Mouse (Mus musculus) gastrocnemius, postnatal 10 days (tissue): Measurements from ENCODE around the gene 4933411K16Rik. TPM values are rescaled to one million over a fixed set of nuclear protein-coding genes. Genes with fewer than 3 reads are reported as not detected.
"Not testable (repeated sequence)": the region's sequence is repeated elsewhere in the genome, so short reads cannot be mapped to it uniquely, and the experiment has no call there.

Experiments
- DNase-seq: peaks from one replicate; pipeline ENCODE4 v3.0.0; 2021; ENCODE audit warnings: mixed read lengths
- total RNA-seq, 2 experiments: library from RNA; stranded (reverse); gene quantifications; 2 replicates each; pipeline ENCODE4 v1.2.3; 2021

The 4933411K16Rik gene
- total RNA-seq, 2 experiments from 2014 or later: 0.40 to 0.50 TPM

DNA sequence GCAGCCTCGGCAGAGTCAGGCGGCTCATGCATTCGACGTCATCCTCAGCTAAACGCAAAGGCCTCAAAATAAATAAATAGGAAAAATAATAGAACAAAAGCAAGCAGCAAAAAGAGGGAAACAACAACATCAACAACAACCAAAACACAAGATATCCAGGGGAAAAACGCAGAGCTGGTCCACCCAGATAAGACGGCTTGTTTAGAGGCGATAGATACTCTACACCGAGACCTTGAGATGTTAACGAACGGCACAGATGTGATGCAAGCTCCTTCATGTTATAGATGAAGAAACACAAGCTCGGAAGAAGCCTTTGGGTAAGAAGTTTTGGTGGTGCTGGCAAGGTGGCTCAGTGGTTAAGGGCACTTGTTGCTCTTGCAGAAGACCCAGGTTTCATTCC lies 27.0 kb downstream of the 4933411K16Rik start:
- no peak for DNase-seq

DNA sequence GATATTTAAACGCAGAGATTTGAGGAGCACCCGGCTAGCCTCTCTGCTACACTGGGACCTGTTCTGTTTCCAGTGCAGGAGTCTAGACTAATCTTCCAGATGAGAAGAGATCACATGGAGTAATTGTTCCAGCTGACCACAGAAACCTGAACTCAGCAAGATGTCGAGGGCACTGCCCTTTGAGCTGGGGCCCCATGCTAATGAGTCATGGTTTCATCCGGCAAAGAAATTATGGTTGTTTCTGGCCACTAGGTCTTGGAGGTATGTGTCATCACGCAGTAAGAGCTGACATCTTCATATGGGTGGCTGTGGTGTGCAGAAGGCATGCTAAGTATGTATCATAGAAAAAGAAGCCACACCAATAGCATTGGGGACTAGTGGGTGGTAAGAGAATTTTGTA lies 27.9 kb downstream of the 4933411K16Rik start:
- no peak for DNase-seq

DNA sequence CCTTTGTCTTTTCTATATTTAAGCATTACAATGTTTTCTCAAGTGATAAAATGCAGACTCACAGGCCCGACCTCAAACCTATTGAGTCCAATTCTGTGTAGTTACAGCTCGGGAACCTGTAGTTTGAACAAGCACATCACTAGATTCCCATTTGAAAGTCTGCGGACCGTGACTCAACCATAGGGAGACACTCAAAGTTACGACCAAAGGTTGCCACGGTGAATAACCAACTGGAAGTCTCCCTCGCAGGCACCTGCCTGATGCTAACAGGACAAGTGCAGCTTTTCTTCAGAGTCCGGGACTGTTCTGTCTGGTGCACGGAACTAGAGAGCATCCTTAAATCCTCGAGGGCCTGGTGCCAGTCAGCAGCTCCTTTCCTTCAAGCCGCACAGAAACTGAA lies 28.4 kb downstream of the 4933411K16Rik start:
- no peak for DNase-seq

DNA sequence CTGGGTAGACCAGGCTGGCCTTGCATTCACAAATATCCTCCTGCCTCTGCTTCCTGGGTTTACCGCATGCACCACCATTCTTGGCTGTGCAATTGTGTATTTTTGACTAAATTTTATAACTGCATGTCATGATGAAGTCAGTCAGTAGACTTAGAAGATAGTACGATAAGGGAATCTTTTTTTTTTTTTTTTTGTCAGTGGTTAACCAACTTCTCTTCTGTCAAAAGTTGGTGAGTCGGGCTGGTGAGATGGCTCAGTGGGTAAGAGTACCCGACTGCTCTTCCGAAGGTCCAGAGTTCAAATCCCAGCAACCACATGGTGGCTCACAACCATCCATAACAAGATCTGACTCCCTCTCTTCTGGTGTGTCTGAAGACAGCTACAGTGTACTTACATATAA lies 29.6 kb downstream of the 4933411K16Rik start:
- DNase-seq: not testable (repeated sequence)

DNA sequence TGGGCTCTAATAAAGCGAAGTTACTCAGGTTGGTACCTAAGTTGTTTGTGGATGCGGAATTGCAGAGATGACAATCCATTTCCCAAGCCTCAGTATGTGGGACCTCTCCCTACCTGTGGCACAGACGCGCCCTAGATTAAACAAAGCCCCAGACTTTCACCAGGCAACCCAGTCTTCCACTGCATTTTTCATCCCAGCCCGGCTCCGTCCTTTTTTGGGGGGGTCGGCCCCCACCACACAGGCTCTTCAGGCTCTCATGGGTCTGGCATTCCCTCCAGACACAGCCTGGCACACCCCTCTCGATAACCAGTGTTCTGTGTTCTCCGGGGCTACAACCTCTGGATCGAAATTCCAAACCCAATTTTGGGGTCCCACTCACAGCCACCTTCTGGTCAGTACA lies 33.6 kb downstream of the 4933411K16Rik start:
- DNase-seq: no peak

DNA sequence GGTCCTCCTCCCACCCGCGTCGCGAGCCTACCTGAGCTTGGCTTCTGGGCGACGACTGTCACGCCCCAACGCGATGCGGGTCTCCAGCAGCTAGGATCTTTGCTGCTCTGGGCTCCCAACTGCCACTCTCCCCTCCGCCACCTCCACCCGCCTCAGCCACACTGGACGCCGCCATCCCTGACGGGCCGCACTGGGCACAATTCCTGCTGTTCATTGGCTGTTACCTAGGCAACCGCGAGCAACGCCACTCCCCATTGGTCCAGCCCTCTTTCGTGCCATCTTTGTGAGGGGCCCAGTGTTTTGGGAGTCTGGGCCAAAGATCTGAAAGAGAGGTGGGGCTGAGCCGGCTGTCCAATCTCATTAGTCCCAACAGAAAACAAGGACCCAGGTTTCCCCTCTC lies 34.1 kb downstream of the 4933411K16Rik start, which contains the start of gene Morn4:
Gene Morn4, minus strand, starts transcription at position 192 of the 400 bp plus-strand sequence.
- DNase-seq: peak; percentile 65

DNA sequence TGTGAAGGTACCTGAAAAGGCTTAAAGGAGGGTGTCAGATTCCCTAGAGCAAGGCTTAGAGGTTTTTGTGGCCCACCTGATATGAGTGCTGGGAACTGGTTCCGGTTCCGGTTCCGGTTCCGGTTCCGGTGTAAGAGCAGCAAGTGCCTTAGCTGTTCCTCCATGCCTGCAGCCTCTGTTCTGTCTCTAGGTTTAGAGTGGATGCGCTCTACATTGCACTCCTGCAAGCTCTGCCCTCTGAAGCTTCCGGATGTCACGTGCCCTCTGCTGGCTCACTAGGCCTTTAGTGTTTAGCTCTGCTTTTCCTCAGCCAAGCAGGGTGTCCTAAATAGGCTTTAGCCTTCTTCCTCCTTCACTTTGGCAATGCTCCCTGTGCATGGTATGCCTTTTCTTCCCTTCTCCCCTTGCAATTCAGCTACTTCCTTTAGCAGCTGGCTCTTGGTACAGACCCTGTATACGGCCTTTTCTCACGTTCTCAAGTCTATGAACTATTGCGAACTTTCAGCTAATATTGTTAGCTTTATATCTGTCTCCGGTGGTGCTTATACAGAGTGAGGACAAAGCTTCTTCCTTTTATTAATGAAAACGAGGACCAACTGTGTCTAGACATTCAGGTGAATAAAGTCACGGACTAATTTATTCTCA lies 37.2 kb downstream of the 4933411K16Rik start:
- DNase-seq: peak; percentile 25

DNA sequence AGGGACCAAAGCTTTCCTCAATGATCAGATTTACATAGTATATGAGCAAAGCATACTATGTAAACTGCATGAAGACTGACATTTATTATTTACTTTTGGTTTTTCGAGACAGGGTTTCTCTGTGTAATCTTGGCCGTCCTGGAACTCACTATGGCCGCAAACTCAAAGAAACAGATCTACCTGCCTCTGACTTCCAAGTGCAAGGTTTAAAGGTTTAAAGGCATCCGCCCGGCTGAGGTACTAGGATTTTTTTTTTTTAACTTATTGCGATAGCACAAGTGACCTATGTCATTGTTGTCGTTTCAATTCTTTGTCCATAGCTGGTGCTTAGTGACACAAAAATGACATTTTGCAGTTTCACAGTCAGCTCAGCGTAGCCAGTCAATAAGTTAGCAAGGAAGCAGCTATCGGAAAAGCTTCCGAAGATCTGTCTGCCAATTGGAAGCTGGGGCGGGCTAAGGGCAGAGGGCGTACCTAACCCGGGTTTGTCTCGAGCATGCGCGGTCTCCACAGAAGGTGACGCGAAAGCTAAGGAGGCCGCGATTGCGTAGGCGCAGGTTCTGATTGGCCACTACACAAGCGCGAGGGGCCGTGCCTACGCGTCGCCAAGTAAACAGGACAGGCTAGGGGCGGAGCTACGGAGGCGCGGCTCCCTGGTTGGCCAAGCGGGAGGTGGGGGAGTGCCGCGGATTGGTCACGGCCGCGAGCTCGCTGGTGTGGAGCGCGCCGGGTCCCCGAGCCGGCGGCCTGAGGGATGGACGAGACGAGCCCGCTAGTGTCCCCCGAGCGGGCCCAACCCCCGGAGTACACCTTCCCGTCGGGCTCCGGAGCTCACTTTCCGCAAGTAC lies 37.9 kb downstream of the 4933411K16Rik start, which contains the start of gene Pi4k2a:
Gene Pi4k2a, plus strand, starts transcription at position 723 of the 848 bp plus-strand sequence.
- peak; percentile 95 for DNase-seq

DNA sequence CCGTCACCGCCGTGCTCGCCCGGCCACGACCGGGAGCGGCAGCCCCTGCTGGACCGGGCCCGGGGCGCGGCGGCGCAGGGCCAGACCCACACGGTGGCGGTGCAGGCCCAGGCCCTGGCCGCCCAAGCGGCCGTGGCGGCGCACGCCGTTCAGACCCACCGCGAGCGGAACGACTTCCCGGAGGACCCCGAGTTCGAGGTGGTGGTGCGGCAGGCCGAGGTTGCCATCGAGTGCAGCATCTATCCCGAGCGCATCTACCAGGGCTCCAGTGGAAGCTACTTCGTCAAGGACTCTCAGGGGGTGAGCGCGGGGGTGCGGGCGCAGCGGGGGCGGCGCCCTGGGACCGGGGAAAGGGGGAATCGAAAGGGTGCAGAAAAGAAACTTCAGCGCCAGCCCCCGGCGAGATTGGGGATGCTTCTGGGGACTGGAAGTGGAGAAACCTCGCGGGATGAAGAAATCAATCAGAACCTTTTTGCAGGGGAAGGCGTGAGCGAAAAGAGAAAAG lies 38.6 kb downstream of the 4933411K16Rik start:
- DNase-seq: no peak

DNA sequence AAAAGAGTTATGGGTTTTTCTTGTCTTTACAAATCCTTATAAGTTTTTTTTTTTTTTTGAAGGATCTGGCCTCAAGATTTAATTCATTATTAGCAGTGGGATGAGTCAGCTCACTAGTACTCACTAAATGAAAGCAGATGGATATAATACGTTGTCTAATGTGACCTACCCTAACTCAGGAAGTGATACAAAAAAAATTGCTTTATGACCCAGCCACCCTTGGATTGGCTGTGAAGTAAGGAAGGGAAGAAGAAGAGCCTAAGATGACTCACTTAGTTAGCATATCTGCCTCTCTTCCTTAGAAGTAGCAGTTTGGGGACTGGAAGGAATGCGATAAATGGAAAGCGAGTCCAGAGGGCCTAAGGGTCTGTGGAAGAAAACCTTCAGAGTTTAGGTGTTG lies 47.4 kb downstream of the 4933411K16Rik start:
- DNase-seq: no peak

Other genes with a start within 250 kb of the 4933411K16Rik start
- gene Frat1, start 222.3 kb upstream of the 4933411K16Rik start, total RNA-seq: 1 to 10 TPM; 5.6 to 6.1 TPM
- 10 to 100 TPM; 17.3 to 23.7 TPM for gene Frat2, start 204.1 kb upstream of the 4933411K16Rik start, total RNA-seq
- gene Rrp12, start 156.1 kb upstream of the 4933411K16Rik start, total RNA-seq: 10 to 100 TPM; 27.6 to 28.4 TPM
- 10 to 100 TPM; 31.3 to 34.2 TPM for gene Pgam1, start 140.3 kb upstream of the 4933411K16Rik start, total RNA-seq
- gene Exosc1, start 118.8 kb upstream of the 4933411K16Rik start, total RNA-seq: 10 to 100 TPM; 18.2 to 20.1 TPM
- 10 to 100 TPM; 22.7 to 31.3 TPM for gene Zdhhc16, start 118.8 kb upstream of the 4933411K16Rik start, total RNA-seq
- gene Mms19, start 71.1 kb upstream of the 4933411K16Rik start, total RNA-seq: 10 to 100 TPM in 1 of 2 experiments, 1 to 10 TPM in 1; 9.2 to 12.9 TPM
- 10 to 100 TPM; 23.3 to 27.6 TPM for gene Ubtd1, start 70.5 kb upstream of the 4933411K16Rik start, total RNA-seq
- 10 to 100 TPM; 65.0 to 72.7 TPM for gene Ankrd2, start 16.2 kb upstream of the 4933411K16Rik start, total RNA-seq
- 1 to 10 TPM; 4.5 to 4.6 TPM for gene Hoga1, start 6.6 kb upstream of the 4933411K16Rik start, total RNA-seq
- gene Morn4, start 34.1 kb downstream of the 4933411K16Rik start, total RNA-seq: 1 to 10 TPM; 1.8 to 2.6 TPM
- 10 to 100 TPM; 13.3 to 14.7 TPM for gene Pi4k2a, start 38.2 kb downstream of the 4933411K16Rik start, total RNA-seq
- 10 to 100 TPM in 1 of 2 experiments, 1 to 10 TPM in 1; 8.3 to 10.3 TPM for gene Avpi1, start 76.8 kb downstream of the 4933411K16Rik start, total RNA-seq
- gene Marveld1, start 95.2 kb downstream of the 4933411K16Rik start, total RNA-seq: 10 to 100 TPM; 16.9 to 23.5 TPM
- gene Zfyve27, start 111.7 kb downstream of the 4933411K16Rik start, total RNA-seq: 10 to 100 TPM; 12.5 to 17.4 TPM
- gene Sfrp5, start 150.0 kb downstream of the 4933411K16Rik start, total RNA-seq: 1 to 10 TPM; 5.7 to 6.8 TPM
- 1 to 10 TPM; 3.2 to 5.5 TPM for gene Golga7b, start 195.3 kb downstream of the 4933411K16Rik start, total RNA-seq